Mouse (Mus musculus) gastrocnemius, postnatal 25 days (tissue): ENCODE data around the gene Cmip. TPM values are rescaled to one million over a fixed set of nuclear protein-coding genes. Genes with fewer than 3 reads are reported as not detected.
A peak's percentile ranks its signal among the peaks of the same experiment; 100 is the strongest.

Experiments used
- DNase-seq: peaks from one replicate; pipeline ENCODE4 v3.0.0; 2022
- total RNA-seq, 2 experiments: library from RNA; stranded (reverse); gene quantifications; 1 replicate in 1 of 2; 2 replicates in 1 of 2; pipeline ENCODE4 v1.2.3; 2021

Cmip gene
- total RNA-seq, 2 experiments from 2014 or later = 10.0 to 12.9 TPM

DNA sequence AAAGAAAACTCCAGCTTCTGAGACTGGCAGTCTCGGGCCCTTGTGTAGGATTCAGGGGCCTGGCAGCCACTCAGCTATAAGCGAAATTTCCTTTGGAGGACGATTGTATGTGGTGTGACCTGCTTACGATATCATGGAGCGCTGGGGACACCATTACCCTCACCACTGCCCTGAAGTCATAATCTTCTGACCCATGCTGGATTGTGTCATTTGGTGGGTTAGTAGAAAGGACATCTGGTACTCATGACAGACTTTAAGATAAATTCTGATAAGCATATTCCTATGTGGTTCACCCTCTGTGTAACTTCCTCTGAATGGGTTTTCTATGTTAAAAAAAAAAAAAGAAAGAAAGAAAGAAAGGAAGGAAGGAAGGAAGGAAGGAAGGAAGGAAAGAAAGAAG lies 69.9 kb downstream of the Cmip start:
- no peak for DNase-seq

GRCm38 (mm10) chr8:117327385-117327837 lies 70.5 kb downstream of the Cmip start:
- no peak for DNase-seq

DNA sequence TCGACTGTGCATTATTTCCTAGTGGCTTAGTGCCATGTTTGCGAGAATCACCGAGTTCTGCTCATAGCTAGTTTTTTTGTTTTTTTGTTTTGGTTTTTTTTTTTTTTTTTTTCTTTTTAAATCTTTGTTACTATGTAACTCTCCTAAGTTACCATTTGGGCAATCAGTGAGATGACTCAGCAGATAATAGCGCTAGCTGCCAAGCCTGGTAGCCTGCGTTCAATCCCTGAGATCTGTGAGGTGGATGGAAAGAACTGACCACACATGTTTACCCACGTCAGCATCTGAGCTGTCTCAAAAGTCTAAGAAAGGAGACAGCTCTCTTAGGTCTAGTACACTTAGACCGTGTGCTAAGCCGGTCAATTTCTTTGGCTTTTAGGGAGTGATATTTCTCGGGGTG lies 71.9 kb downstream of the Cmip start:
- DNase-seq = no peak

GRCm38 (mm10) chr8:117329167-117329566 lies 72.3 kb downstream of the Cmip start:
- no peak for DNase-seq

DNA sequence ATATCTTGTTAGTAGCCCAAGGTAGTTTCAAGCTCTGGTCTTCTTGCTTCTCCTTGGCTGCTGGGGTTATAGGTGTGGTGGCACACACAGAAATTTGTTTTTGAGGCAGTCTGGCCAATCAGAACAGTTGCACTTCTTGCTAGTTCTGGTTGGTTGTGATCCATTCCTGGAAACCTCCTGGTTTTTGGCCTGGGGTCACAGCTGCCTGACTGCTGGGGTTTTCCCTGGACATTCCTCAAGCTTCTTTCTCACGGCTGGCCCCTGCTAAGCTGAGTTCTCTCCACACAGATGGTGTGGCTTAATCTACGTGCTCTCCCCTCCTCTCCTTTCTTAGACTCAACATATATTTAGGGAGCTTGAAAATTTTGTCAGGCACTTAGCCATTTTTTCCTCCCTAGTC lies 73.0 kb downstream of the Cmip start:
- DNase-seq = no peak

- DNase-seq = no peak
These were observed 75.6 kb downstream of the Cmip start for GRCm38 (mm10) chr8:117332229-117333010.

- no peak for DNase-seq
These were observed 76.8 kb downstream of the Cmip start for GRCm38 (mm10) chr8:117333619-117334018.

GRCm38 (mm10) chr8:117334058-117334747 lies 77.3 kb downstream of the Cmip start:
- DNase-seq = no peak

DNA sequence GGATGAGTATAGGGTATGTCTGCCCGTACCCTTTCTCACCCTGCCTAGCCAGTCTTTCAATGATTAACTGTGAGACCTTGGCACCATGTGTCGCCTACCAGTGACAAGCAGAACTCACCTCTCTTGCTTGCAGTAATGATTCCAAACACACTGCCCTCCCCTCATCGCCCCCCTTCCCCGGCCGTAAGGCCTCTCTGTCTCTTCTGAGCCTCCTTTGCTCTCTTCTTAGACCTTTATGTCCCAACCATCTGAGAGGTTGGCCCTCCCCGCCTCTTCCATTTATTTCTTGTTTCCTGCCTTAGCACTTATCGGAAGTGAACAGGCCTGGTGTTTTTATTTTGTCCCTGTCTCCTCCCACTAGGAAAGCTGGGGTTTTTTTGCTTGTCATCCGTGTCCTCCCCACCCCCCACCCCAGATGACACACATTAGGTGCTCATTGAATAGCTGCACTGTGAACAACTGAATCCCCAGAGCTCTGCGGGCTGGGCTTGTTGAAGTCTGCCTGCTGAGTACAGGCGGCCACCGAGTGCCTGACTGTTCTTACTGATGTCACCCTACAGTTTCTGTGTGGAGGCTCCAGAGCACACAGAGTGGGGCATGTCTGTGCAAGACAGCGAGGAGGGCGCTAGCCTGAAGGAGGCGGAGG lies 78.0 kb downstream of the Cmip start:
- DNase-seq = no peak

DNA sequence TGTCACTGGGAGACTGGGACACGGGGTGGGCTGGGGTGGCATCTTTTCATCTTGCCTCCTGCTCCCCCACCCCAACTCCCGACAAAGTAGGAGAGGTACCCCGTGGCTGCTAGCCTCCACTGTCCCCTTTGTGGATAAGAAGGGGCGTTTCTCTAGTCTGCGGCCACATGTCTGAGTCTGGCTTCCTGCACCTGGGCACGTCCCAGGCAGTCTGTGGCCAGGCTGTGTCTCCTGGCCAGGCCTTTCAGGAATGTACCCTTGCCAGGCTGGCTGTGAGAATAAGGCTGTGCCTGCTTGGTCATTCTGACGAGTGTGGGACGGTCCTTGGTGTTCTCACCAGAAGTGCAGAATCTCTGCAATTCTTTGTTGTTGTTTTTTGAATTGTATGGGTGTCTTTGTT lies 78.6 kb downstream of the Cmip start:
- peak; percentile 54 for DNase-seq

- DNase-seq = no peak
These were observed 80.3 kb downstream of the Cmip start for GRCm38 (mm10) chr8:117337188-117337587.

DNA sequence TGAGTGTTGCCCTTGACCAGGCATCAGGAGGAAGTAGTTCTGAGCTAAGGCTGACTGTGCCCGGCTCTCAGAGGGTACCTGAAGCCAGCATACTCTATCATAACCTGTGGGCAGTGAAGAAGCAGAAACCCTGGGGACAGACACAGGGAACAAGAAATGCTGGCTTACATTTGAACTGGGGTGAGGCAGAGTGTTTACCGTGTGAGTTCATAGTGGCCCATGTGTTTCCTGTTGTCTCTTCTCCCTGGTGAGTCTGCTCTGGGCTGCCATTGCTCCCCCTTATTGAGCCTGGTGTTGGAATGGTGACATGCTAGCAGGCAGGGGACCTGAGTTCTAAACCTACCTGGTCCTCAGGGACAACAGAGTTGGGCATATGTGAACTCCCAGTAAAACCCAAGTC lies 81.8 kb downstream of the Cmip start:
- no peak for DNase-seq

GRCm38 (mm10) chr8:117339296-117339957 lies 82.6 kb downstream of the Cmip start:
- DNase-seq = no peak

DNA sequence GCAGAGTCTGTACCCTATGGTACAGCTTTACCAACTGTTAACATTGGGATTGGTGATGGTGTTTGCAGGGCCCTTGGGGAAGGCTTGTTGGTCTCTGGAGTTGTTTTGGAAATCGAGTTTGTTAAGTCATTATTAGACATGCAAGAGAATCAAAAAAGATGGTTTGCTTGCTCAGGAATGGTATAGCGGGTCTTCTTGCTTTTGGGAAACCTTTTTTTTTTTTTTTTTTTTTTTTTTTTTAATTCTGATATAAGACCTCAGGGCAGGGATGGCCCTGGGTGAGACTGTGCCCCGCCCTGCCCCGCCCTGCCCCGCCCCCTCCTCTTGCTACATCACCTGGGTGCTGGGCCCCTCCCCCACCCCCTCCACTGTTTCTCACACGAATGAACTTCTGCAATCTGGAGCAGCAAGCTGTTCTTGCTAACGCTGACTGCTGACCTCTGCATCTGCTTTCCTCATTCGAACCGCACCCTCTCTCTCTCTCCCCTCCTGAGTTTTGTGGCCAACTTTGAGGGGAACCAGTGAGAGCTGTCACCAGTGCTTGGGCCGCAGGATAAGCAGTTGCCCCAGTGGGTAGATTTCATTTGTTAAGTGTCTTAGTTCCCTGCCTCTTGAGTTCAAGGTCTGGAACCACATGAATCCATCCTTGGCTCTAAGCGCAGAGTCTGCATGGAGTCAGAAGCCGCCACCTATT lies 83.2 kb downstream of the Cmip start:
- no peak for DNase-seq

GRCm38 (mm10) chr8:117340800-117341199 lies 83.9 kb downstream of the Cmip start:
- no peak for DNase-seq

GRCm38 (mm10) chr8:117342735-117343385 lies 86.0 kb downstream of the Cmip start:
- no peak for DNase-seq

GRCm38 (mm10) chr8:117343484-117343883 lies 86.6 kb downstream of the Cmip start:
- DNase-seq = no peak

DNA sequence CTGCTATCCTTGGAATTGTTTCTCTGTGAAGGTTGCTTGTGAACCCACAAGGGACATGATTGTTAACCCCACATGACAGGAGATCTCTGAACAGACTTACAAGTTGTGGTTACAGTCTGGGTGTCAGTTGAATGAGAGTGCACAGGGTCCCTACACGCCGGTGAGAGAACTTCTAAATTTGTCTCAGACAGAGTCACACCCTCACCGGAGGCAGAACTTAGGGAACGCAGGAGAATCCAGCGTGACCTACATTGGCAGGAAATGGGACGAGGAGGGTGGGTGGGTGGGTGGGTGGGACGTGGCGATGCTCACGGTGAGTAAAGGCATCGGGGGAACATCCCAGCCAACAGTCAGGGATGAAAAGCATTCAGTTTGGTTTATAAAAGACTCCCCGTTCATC lies 88.0 kb downstream of the Cmip start:
- DNase-seq = no peak

DNA sequence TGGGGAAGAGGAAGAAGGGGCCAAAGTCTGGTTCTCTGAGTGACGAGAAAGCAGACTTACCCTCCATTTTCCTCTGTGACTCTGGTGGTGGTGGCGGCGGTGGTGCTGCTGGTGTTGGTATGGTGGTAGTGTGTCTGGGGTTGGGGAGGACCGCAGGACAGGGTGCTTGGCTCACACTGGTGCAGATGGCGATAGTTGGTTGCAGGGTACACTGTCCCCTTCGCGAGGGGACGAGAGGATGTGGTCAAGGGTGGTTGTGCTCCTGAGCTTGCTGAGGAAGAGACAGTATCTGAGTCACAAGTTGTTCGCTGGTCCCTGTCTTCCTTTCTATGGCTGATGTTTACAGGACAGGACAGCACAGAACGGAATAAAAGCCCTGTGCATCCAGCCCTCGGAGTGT lies 88.5 kb downstream of the Cmip start:
- DNase-seq = no peak

DNA sequence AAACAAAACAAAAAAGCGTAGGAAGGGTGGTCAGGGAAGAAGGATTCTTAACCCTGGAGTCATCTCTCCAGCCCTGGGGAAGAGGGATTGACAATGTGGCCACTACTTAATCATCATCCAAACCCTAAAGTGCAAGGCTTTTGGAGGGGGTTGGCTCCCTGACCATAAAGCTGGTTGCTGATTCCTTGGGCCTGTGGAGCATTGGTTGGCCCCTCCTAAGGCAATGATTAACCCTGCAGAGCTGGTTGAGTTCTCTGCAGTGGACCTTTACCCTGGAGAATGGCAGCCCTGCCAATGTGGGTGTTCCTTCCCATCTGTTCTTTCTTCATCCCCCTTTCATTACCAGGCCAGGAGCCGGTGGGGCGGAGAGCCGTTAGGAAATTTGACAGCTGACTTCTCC lies 90.7 kb downstream of the Cmip start:
- no peak for DNase-seq

DNA sequence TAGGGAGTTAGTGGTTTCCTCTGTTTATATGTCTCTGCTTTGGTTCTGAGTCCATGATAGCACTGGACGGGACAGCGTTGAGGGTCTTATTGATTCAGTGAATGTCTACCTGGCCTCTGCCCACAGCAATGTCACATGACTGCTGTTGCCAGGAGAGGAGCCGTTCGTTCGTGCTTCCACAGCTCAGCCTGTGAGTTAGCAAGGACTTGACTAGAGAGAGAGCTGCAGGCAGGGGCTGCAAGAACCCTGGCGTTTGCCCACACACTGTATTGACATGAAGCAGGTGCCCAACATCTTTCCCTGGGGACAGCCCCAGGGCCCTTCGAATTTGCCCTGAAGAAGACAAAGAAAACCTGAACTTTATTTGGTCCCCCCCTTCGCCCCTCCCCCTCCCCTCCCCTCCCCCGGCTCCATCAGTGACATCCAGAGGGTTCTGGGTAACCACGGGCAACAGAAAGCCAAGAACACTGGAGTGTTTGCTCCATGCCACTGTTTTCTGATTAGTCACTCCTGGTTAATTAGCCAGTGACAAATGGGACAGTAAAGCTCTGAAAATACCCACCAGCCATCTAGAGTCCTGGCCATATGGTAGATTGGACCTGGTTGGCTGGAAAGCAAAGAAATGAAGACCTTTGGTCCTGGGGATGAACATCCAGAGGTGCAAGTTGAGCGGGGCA lies 92.0 kb downstream of the Cmip start:
- no peak for DNase-seq
